Mouse (Mus musculus): ENCODE results near the gene Cdkn2aip. TPM values are rescaled to one million over a fixed set of nuclear protein-coding genes. Genes with fewer than 3 reads are reported as not detected.

Gene Cdkn2aip
- polyA plus RNA-seq, 2 experiments: 5.8 to 13.2 TPM

DNA sequence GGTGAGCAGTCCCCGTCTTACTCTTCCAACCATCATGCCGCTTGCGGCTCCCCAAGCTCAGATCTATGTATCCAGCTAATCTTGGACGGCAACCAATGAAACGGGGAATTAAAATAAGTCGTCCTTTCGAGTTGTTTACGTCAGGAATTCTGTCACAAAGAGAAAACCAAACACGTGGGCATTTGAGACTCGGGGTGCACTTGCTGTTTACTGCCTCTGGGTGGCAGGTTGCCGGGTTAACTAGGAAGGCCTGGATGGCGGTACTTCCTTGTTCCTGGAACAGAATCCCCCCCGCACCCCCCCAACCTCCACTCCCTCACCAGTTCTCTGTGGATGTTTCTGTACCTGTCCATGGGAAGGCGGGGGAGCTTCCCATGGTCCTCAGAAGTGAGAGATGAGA is 36.4 kb upstream of the Cdkn2aip start:
- Histone ChIP-seq H3K27ac (no peak overlapping the region), H3K36me3 (replicated peaks; ENCODE audit: control insufficient read depth, insufficient read depth, low read depth) (no peaks in the 10 kb centered on the region), H3K4me2 (ENCODE audit: low read depth) (no peak overlapping the region), H3K9ac (replicated peaks) (no peak overlapping the region), H3K4me1 (replicated peaks; ENCODE audit: control insufficient read depth in 2 of 2, insufficient read depth in 2 of 2, low read length in 1 of 2) (no peaks in the 10 kb centered on the region), H3K4me3 (ENCODE audit: insufficient read depth in 1 of 2, low read depth in 2 of 2, low read length in 2 of 2) (no peak overlapping the region), H3K9me3 (ENCODE audit: control insufficient read depth, low read length) (no peaks in the 10 kb centered on the region), H3K27me3 (ENCODE audit: control insufficient read depth, insufficient read depth, low read length) (no peaks in the 10 kb centered on the region)
- WGBS (ENCODE audit: insufficient replicate concordance): 37% methylated on average over 14 of the region's 14 CpGs
- DNase-seq (ENCODE audit: low read depth in 3 of 3, low spot score in 3 of 3) (no peak), ATAC-seq (ENCODE audit: insufficient read depth) (no peak)
- TF ChIP-seq EP300 (IDR thresholded peaks at IDR 0.05; ENCODE audit: low read depth) (no peak), CTCF (IDR thresholded peaks at IDR 0.05; ENCODE audit: low read depth) (0 out of 2 replicates have a peak, but pooled peaks have one; percentile 13)

DNA sequence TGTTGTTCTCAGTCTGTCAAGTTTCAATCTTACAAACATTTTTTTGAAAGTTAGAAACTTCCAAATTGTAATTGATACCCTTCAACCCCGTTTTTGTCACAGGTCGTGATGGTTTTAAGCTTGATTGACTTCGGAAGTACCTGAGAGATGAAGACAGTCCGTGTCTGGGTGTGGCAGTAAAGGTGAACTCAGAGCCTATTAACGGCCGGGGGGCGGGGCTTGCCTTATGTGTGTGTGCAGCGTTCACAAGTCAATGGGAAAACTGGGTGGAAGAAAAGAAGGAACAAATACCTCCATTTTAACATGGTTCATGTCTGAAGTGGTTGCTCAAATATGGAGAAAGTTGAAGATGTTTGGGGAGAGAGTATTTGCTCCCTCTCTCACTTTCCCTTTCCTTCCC is 35.8 kb upstream of the Cdkn2aip start:
- 50% methylated on average over 8 of the region's 8 CpGs for WGBS (ENCODE audit: insufficient replicate concordance)
- no peak overlapping the region for H3K4me2 ChIP-seq (ENCODE audit: low read depth)
- ATAC-seq (ENCODE audit: insufficient read depth): no peak

DNA sequence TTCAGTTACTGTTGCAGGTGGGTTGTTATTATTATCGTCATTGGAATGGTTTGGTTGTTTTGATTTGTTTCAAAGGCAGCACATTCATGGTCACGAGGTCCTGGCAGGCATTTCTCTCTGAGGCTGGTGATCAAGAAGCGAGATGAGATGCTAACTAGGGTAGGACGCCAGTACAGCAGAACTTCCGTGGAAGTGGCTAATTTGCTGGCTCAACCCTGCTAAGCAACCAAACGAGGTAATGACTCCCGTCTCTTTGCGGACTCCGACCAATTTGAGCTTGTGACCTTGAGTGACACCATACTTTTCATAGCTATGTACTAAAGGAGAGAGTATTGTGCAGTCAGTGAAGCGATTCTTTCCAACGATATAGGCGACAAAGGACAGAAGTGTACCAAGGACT is 32.6 kb upstream of the Cdkn2aip start:
- WGBS (ENCODE audit: insufficient replicate concordance): 68% methylated on average over 12 of the region's 12 CpGs
- Histone ChIP-seq H3K4me3 (ENCODE audit: insufficient read depth in 1 of 2, low read depth in 2 of 2, low read length in 2 of 2) (no peak overlapping the region), H3K9ac (replicated peaks) (no peak overlapping the region), H3K27me3 (ENCODE audit: control insufficient read depth, insufficient read depth, low read length) (no peaks in the 10 kb centered on the region), H3K4me1 (replicated peaks; ENCODE audit: control insufficient read depth in 2 of 2, insufficient read depth in 2 of 2, low read length in 1 of 2) (no peaks in the 10 kb centered on the region), H3K27ac (no peak overlapping the region), H3K36me3 (replicated peaks; ENCODE audit: control insufficient read depth, insufficient read depth, low read depth) (no peaks in the 10 kb centered on the region), H3K4me2 (ENCODE audit: low read depth) (no peak overlapping the region), H3K9me3 (ENCODE audit: control insufficient read depth, low read length) (no peaks in the 10 kb centered on the region)
- TF ChIP-seq EP300 (IDR thresholded peaks at IDR 0.05; ENCODE audit: low read depth): no peak
- TF ChIP-seq CTCF (IDR thresholded peaks at IDR 0.05; ENCODE audit: low read depth): no peak
- ATAC-seq (ENCODE audit: insufficient read depth) (no peak), DNase-seq (ENCODE audit: low read depth in 3 of 3, low spot score in 3 of 3) (no peak)

More for the DNA sequence above, 35.8 kb upstream of the Cdkn2aip start:
- TF ChIP-seq CTCF (IDR thresholded peaks at IDR 0.05; ENCODE audit: low read depth) (no peak), EP300 (IDR thresholded peaks at IDR 0.05; ENCODE audit: low read depth) (no peak)
- no peak for DNase-seq (ENCODE audit: low read depth in 3 of 3, low spot score in 3 of 3)
- Histone ChIP-seq H3K9me3 (ENCODE audit: control insufficient read depth, low read length) (no peaks in the 10 kb centered on the region), H3K9ac (replicated peaks) (no peak overlapping the region), H3K4me1 (replicated peaks; ENCODE audit: control insufficient read depth in 2 of 2, insufficient read depth in 2 of 2, low read length in 1 of 2) (no peaks in the 10 kb centered on the region), H3K4me3 (ENCODE audit: insufficient read depth in 1 of 2, low read depth in 2 of 2, low read length in 2 of 2) (no peak overlapping the region), H3K27ac (no peak overlapping the region), H3K36me3 (replicated peaks; ENCODE audit: control insufficient read depth, insufficient read depth, low read depth) (no peaks in the 10 kb centered on the region), H3K27me3 (ENCODE audit: control insufficient read depth, insufficient read depth, low read length) (no peaks in the 10 kb centered on the region)

DNA sequence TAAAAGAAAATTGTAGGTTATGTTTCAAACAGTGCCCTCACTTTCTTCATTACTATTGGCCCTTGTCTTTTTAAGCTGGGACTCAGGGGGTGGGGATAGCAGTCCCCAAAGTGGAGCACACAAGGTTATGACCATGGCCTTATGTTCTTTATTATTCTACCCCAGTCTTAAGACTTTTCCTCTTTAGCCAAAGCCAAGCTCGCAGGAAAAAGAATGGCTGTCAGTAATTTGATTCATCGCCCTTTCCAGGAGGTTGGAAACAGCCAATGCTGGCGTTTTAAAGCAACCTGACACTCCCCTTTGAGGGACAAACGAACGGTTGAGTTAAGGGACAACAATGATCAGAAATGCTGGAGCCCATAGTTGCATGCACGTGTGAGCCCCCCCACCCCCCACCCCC is 32.1 kb upstream of the Cdkn2aip start:
- 44% methylated on average over 6 of the region's 6 CpGs for WGBS (ENCODE audit: insufficient replicate concordance)
- no peaks in the 10 kb centered on the region for H3K27me3 ChIP-seq (ENCODE audit: control insufficient read depth, insufficient read depth, low read length)
- no peak for TF ChIP-seq CTCF (IDR thresholded peaks at IDR 0.05; ENCODE audit: low read depth)
- no peak for TF ChIP-seq EP300 (IDR thresholded peaks at IDR 0.05; ENCODE audit: low read depth)
- H3K27ac ChIP-seq: no peak overlapping the region
- H3K9me3 ChIP-seq (ENCODE audit: control insufficient read depth, low read length): no peaks in the 10 kb centered on the region
- H3K4me1 ChIP-seq (replicated peaks; ENCODE audit: control insufficient read depth in 2 of 2, insufficient read depth in 2 of 2, low read length in 1 of 2): no peaks in the 10 kb centered on the region
- H3K9ac ChIP-seq (replicated peaks): no peak overlapping the region
- H3K36me3 ChIP-seq (replicated peaks; ENCODE audit: control insufficient read depth, insufficient read depth, low read depth): no peaks in the 10 kb centered on the region
- ATAC-seq (ENCODE audit: insufficient read depth): no peak
- H3K4me3 ChIP-seq (ENCODE audit: insufficient read depth in 1 of 2, low read depth in 2 of 2, low read length in 2 of 2): no peak overlapping the region
- no peak overlapping the region for H3K4me2 ChIP-seq (ENCODE audit: low read depth)
- DNase-seq (ENCODE audit: low read depth in 3 of 3, low spot score in 3 of 3): no peak

- no peak for ATAC-seq (ENCODE audit: insufficient read depth)
- WGBS (ENCODE audit: insufficient replicate concordance): 57% methylated on average over 9 of the region's 9 CpGs
Measured at GRCm38 (mm10) chr8:47744803-47745202, 31.1 kb upstream of the Cdkn2aip start.

More at GRCm38 (mm10) chr8:47744803-47745202, 31.1 kb upstream of the Cdkn2aip start:
- Histone ChIP-seq H3K36me3 (replicated peaks; ENCODE audit: control insufficient read depth, insufficient read depth, low read depth) (no peaks in the 10 kb centered on the region), H3K9ac (replicated peaks) (no peak overlapping the region), H3K4me3 (ENCODE audit: insufficient read depth in 1 of 2, low read depth in 2 of 2, low read length in 2 of 2) (no peak overlapping the region), H3K27me3 (ENCODE audit: control insufficient read depth, insufficient read depth, low read length) (no peaks in the 10 kb centered on the region), H3K9me3 (ENCODE audit: control insufficient read depth, low read length) (no peaks in the 10 kb centered on the region), H3K4me2 (ENCODE audit: low read depth) (no peak overlapping the region), H3K27ac (no peak overlapping the region), H3K4me1 (replicated peaks; ENCODE audit: control insufficient read depth in 2 of 2, insufficient read depth in 2 of 2, low read length in 1 of 2) (no peaks in the 10 kb centered on the region)
- no peak for DNase-seq (ENCODE audit: low read depth in 3 of 3, low spot score in 3 of 3)
- no peak for TF ChIP-seq CTCF (IDR thresholded peaks at IDR 0.05; ENCODE audit: low read depth)
- no peak for TF ChIP-seq EP300 (IDR thresholded peaks at IDR 0.05; ENCODE audit: low read depth)

Measured in liver, embryonic 14.5 days (tissue).